Mouse (Mus musculus): ENCODE measurements at regions not wholly inside any gene's neighbourhood (a gene's known extent, or its start where the extent isn't known, plus 50 kb on each side); places are given as distances from the start of the nearest gene placed in this dataset.
"Not testable (repeated sequence)": the region's sequence is repeated elsewhere in the genome, so short reads cannot be mapped to it uniquely, and the experiment has no call there.

GRCm38 (mm10) chr16:55582029-55582428, 256.7 kb downstream of the Nfkbiz start:
- no peak for DNase-seq (ENCODE audit: low spot score)
- Histone ChIP-seq H3K4me3 (ENCODE audit: low read depth, low read length) (no peak overlapping the region), H3K4me1 (replicated peaks; ENCODE audit: control insufficient read depth, insufficient read depth, low read length) (no peaks in the 10 kb centered on the region), H3K9me3 (ENCODE audit: control insufficient read depth, low read length) (no peaks in the 10 kb centered on the region), H3K27me3 (replicated peaks; ENCODE audit: control insufficient read depth, insufficient read depth, low read length) (no peaks in the 10 kb centered on the region), H3K27ac (ENCODE audit: low read depth, low read length) (no peak overlapping the region), H3K9ac (ENCODE audit: low read depth, low read length) (no peak overlapping the region), H3K4me2 (no peak overlapping the region), H3K36me3 (ENCODE audit: control insufficient read depth, insufficient read depth, low read length) (no peaks in the 10 kb centered on the region)
- no peak for ATAC-seq (replicated peaks; ENCODE audit: low FRiP score)
- WGBS = 89% methylated on average over 7 of the region's 7 CpGs

- Histone ChIP-seq H3K27ac (ENCODE audit: low read depth, low read length) (no peak overlapping the region), H3K4me2 (no peak overlapping the region), H3K9ac (ENCODE audit: low read depth, low read length) (no peak overlapping the region), H3K36me3 (ENCODE audit: control insufficient read depth, insufficient read depth, low read length) (no peaks in the 10 kb centered on the region), H3K27me3 (replicated peaks; ENCODE audit: control insufficient read depth, insufficient read depth, low read length) (no peaks in the 10 kb centered on the region), H3K9me3 (ENCODE audit: control insufficient read depth, low read length) (no peaks in the 10 kb centered on the region), H3K4me1 (replicated peaks; ENCODE audit: control insufficient read depth, insufficient read depth, low read length) (no peaks in the 10 kb centered on the region), H3K4me3 (ENCODE audit: low read depth, low read length) (no peak overlapping the region)
- ATAC-seq (replicated peaks; ENCODE audit: low FRiP score) (no peak), DNase-seq (ENCODE audit: low spot score) (no peak)
- WGBS = 79% methylated on average over 4 of the region's 4 CpGs
Measured at GRCm38 (mm10) chr16:55580827-55581226, 257.9 kb downstream of the Nfkbiz start.

- Histone ChIP-seq H3K36me3 (ENCODE audit: control insufficient read depth, insufficient read depth, low read length) (no peaks in the 10 kb centered on the region), H3K27me3 (replicated peaks; ENCODE audit: control insufficient read depth, insufficient read depth, low read length) (no peaks in the 10 kb centered on the region), H3K4me2 (no peak overlapping the region), H3K4me3 (ENCODE audit: low read depth, low read length) (no peak overlapping the region), H3K27ac (ENCODE audit: low read depth, low read length) (no peak overlapping the region), H3K9me3 (ENCODE audit: control insufficient read depth, low read length) (no peaks in the 10 kb centered on the region), H3K4me1 (replicated peaks; ENCODE audit: control insufficient read depth, insufficient read depth, low read length) (no peaks in the 10 kb centered on the region), H3K9ac (ENCODE audit: low read depth, low read length) (no peak overlapping the region)
- ATAC-seq (replicated peaks; ENCODE audit: low FRiP score) (no peak), DNase-seq (ENCODE audit: low spot score) (no peak)
- WGBS = 74% methylated on average over 5 of the region's 5 CpGs
Measured at GRCm38 (mm10) chr16:55578686-55579085, 260.0 kb downstream of the Nfkbiz start.

GRCm38 (mm10) chr16:55575609-55576283, 263.0 kb downstream of the Nfkbiz start:
- H3K4me1 ChIP-seq (replicated peaks; ENCODE audit: control insufficient read depth, insufficient read depth, low read length); DNase-seq (ENCODE audit: low spot score); H3K27me3 ChIP-seq (replicated peaks; ENCODE audit: control insufficient read depth, insufficient read depth, low read length); H3K4me2 ChIP-seq; H3K9ac ChIP-seq (ENCODE audit: low read depth, low read length); H3K9me3 ChIP-seq (ENCODE audit: control insufficient read depth, low read length); H3K4me3 ChIP-seq (ENCODE audit: low read depth, low read length); H3K27ac ChIP-seq (ENCODE audit: low read depth, low read length); H3K36me3 ChIP-seq (ENCODE audit: control insufficient read depth, insufficient read depth, low read length); ATAC-seq (replicated peaks; ENCODE audit: low FRiP score): not testable (repeated sequence)
- 73% methylated on average over 2 of the region's 2 CpGs for WGBS

- H3K27me3 ChIP-seq (replicated peaks; ENCODE audit: control insufficient read depth, insufficient read depth, low read length) = no peaks in the 10 kb centered on the region
- DNase-seq (ENCODE audit: low spot score) (no peak), ATAC-seq (replicated peaks; ENCODE audit: low FRiP score) (no peak)
- no peak overlapping the region for H3K4me3 ChIP-seq (ENCODE audit: low read depth, low read length)
- no peak overlapping the region for H3K4me2 ChIP-seq
- H3K36me3 ChIP-seq (ENCODE audit: control insufficient read depth, insufficient read depth, low read length) = no peaks in the 10 kb centered on the region
- H3K9ac ChIP-seq (ENCODE audit: low read depth, low read length) = no peak overlapping the region
- WGBS = 71% methylated on average over 7 of the region's 7 CpGs
- H3K4me1 ChIP-seq (replicated peaks; ENCODE audit: control insufficient read depth, insufficient read depth, low read length) = no peaks in the 10 kb centered on the region
- no peaks in the 10 kb centered on the region for H3K9me3 ChIP-seq (ENCODE audit: control insufficient read depth, low read length)
- H3K27ac ChIP-seq (ENCODE audit: low read depth, low read length) = no peak overlapping the region
Measured at GRCm38 (mm10) chr16:55571106-55571505, 267.6 kb downstream of the Nfkbiz start.

- no peak overlapping the region for H3K27ac ChIP-seq (ENCODE audit: low read depth, low read length)
- WGBS = 76% methylated on average over 5 of the region's 5 CpGs
- no peak overlapping the region for H3K4me2 ChIP-seq
- no peaks in the 10 kb centered on the region for H3K4me1 ChIP-seq (replicated peaks; ENCODE audit: control insufficient read depth, insufficient read depth, low read length)
- ATAC-seq (replicated peaks; ENCODE audit: low FRiP score) (no peak), DNase-seq (ENCODE audit: low spot score) (no peak)
- no peaks in the 10 kb centered on the region for H3K9me3 ChIP-seq (ENCODE audit: control insufficient read depth, low read length)
- no peak overlapping the region for H3K4me3 ChIP-seq (ENCODE audit: low read depth, low read length)
- H3K9ac ChIP-seq (ENCODE audit: low read depth, low read length) = no peak overlapping the region
- H3K36me3 ChIP-seq (ENCODE audit: control insufficient read depth, insufficient read depth, low read length) = no peaks in the 10 kb centered on the region
- no peaks in the 10 kb centered on the region for H3K27me3 ChIP-seq (replicated peaks; ENCODE audit: control insufficient read depth, insufficient read depth, low read length)
Measured at GRCm38 (mm10) chr16:55570097-55570496, 268.6 kb downstream of the Nfkbiz start.

- no peak overlapping the region for H3K4me3 ChIP-seq (ENCODE audit: low read depth, low read length)
- H3K4me1 ChIP-seq (replicated peaks; ENCODE audit: control insufficient read depth, insufficient read depth, low read length) = no peaks in the 10 kb centered on the region
- H3K9ac ChIP-seq (ENCODE audit: low read depth, low read length) = no peak overlapping the region
- H3K4me2 ChIP-seq = no peak overlapping the region
- H3K36me3 ChIP-seq (ENCODE audit: control insufficient read depth, insufficient read depth, low read length) = no peaks in the 10 kb centered on the region
- WGBS = 68% methylated on average over 10 of the region's 10 CpGs
- ATAC-seq (replicated peaks; ENCODE audit: low FRiP score) (no peak), DNase-seq (ENCODE audit: low spot score) (no peak)
- no peak overlapping the region for H3K27ac ChIP-seq (ENCODE audit: low read depth, low read length)
- no peaks in the 10 kb centered on the region for H3K27me3 ChIP-seq (replicated peaks; ENCODE audit: control insufficient read depth, insufficient read depth, low read length)
- no peaks in the 10 kb centered on the region for H3K9me3 ChIP-seq (ENCODE audit: control insufficient read depth, low read length)
Measured at GRCm38 (mm10) chr16:55555821-55556535, 258.2 kb upstream of the Zpld1 start.

GRCm38 (mm10) chr16:55555224-55555623, 257.4 kb upstream of the Zpld1 start:
- no peak overlapping the region for H3K4me2 ChIP-seq
- H3K9me3 ChIP-seq (ENCODE audit: control insufficient read depth, low read length) = no peaks in the 10 kb centered on the region
- no peak overlapping the region for H3K4me3 ChIP-seq (ENCODE audit: low read depth, low read length)
- no peaks in the 10 kb centered on the region for H3K4me1 ChIP-seq (replicated peaks; ENCODE audit: control insufficient read depth, insufficient read depth, low read length)
- H3K27ac ChIP-seq (ENCODE audit: low read depth, low read length) = no peak overlapping the region
- H3K27me3 ChIP-seq (replicated peaks; ENCODE audit: control insufficient read depth, insufficient read depth, low read length) = no peaks in the 10 kb centered on the region
- H3K9ac ChIP-seq (ENCODE audit: low read depth, low read length) = no peak overlapping the region
- DNase-seq (ENCODE audit: low spot score) (no peak), ATAC-seq (replicated peaks; ENCODE audit: low FRiP score) (peak; percentile 63)
- 35% methylated on average over 6 of the region's 6 CpGs for WGBS
- no peaks in the 10 kb centered on the region for H3K36me3 ChIP-seq (ENCODE audit: control insufficient read depth, insufficient read depth, low read length)

- Histone ChIP-seq H3K4me3 (ENCODE audit: low read depth, low read length) (no peak overlapping the region), H3K27ac (ENCODE audit: low read depth, low read length) (no peak overlapping the region), H3K9me3 (ENCODE audit: control insufficient read depth, low read length) (no peaks in the 10 kb centered on the region), H3K4me2 (no peak overlapping the region), H3K9ac (ENCODE audit: low read depth, low read length) (no peak overlapping the region), H3K36me3 (ENCODE audit: control insufficient read depth, insufficient read depth, low read length) (no peaks in the 10 kb centered on the region), H3K27me3 (replicated peaks; ENCODE audit: control insufficient read depth, insufficient read depth, low read length) (no peaks in the 10 kb centered on the region), H3K4me1 (replicated peaks; ENCODE audit: control insufficient read depth, insufficient read depth, low read length) (no peaks in the 10 kb centered on the region)
- no peak for ATAC-seq (replicated peaks; ENCODE audit: low FRiP score)
- WGBS = 57% methylated on average over 4 of the region's 4 CpGs
- DNase-seq (ENCODE audit: low spot score) = no peak
Measured at GRCm38 (mm10) chr16:55553896-55554295, 256.1 kb upstream of the Zpld1 start.
